Mouse (Mus musculus) stomach, postnatal 0 days (tissue): ENCODE measurements at regions not wholly inside any gene's neighbourhood (a gene's known extent, or its start where the extent isn't known, plus 50 kb on each side); places are given as distances from the start of the nearest gene placed in this dataset.

Experiments used
- ATAC-seq: fragments of 200-750 bp; cut with Nextera tagmentation; 2 replicates; pipeline ENCODE4 v1.8.0; 2017; ENCODE audit not compliant: low FRiP score, low TSS enrichment
- DNase-seq: peaks from one replicate; pipeline ENCODE4 v3.0.0-alpha.2; 2016; ENCODE audit warnings: low spot score
- H3K27ac ChIP-seq: fragments of 300-500 bp; sonication (generic); replicated peaks from 2 replicates; pipeline ENCODE4 v1.5.1; 2014; ENCODE audit warnings: mild to moderate bottlenecking, control low read depth
- H3K27me3 ChIP-seq: fragments of 300-500 bp; sonication (generic); 2 replicates; pipeline ENCODE4 v1.6.1; 2014; ENCODE audit warnings: low read length; ENCODE audit not compliant: control insufficient read depth, insufficient read depth
- H3K36me3 ChIP-seq: fragments of 300-500 bp; sonication (generic); 2 replicates; pipeline ENCODE4 v1.6.1; 2014; ENCODE audit warnings: low read length, mixed read lengths; ENCODE audit not compliant: control insufficient read depth, insufficient read depth
- H3K4me1 ChIP-seq: fragments of 300-500 bp; sonication (generic); replicated peaks from 2 replicates; pipeline ENCODE4 v1.6.1; 2014; ENCODE audit warnings: antibody characterized with exemption; ENCODE audit not compliant: control insufficient read depth, insufficient read depth
- H3K4me2 ChIP-seq: fragments of 300-500 bp; sonication (generic); replicated peaks from 2 replicates; pipeline ENCODE4 v1.6.1; 2014; ENCODE audit warnings: low read depth, mild to moderate bottlenecking, control low read depth, moderate library complexity
- H3K4me3 ChIP-seq: fragments of 300-500 bp; sonication (generic); 2 replicates; pipeline ENCODE4 v1.5.1; 2014; ENCODE audit warnings: low read depth, low read length, control low read depth
- H3K9ac ChIP-seq: fragments of 300-500 bp; sonication (generic); 2 replicates; pipeline ENCODE4 v1.6.1; 2014; ENCODE audit warnings: mild to moderate bottlenecking, low read length, control low read depth, mixed read lengths
- H3K9me3 ChIP-seq: fragments of 300-500 bp; sonication (generic); 2 replicates; pipeline ENCODE4 v1.6.1; 2016; ENCODE audit warnings: low read length; ENCODE audit not compliant: control insufficient read depth
- CTCF ChIP-seq: IDR thresholded peaks from 2 replicates; pipeline ENCODE4 v1.5.1; 2016; ENCODE audit warnings: antibody characterized with exemption, low read depth, mild to moderate bottlenecking, moderate library complexity
- EP300 ChIP-seq: optimal IDR thresholded peaks from 2 replicates; pipeline ENCODE3; 2016; ENCODE audit warnings: antibody characterized with exemption
- WGBS: fragments of 180-500 bp; shearing (Covaris S2); extraction: QIAGEN DNeasy Blood & Tissue Kit; methylation state at CpG from one replicate; pipeline ENCODE4 v1.1.7; 2014; 5-methylcytosine and 5-hydroxymethylcytosine counted together

DNA sequence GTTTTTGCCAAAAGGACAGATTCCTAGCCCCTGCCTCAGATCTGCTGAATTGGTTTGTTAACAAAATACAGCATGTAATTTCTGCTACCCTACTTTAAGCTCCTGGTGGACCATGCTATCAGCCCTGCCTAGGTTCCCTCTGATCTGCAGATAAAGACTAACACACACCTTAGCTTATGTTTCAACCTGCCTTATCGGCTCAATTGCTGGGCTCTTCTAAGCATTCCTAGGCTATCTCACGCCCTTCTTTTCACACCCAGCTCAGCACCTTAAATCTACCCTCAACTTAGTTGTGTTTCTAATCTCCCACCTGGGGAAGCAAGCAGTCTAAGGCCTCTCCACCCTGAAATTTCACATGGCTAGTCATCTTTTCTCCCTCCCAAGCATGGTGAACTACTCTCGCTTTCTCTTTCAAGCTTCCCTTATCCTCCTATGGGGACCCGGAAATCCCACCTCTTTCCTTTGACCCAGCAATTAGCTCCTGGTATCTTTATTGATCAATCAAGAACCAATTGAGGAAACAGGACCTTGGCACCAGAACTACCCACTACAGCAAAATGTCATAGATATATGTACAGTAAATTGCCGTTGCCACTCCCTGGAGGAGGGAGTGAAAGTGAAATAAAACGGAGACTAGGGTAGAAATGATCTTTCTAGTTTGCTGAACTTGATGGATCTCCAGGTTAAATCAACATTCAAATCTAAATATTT lies 569.7 kb upstream of the Dmac1 start:
- H3K36me3 ChIP-seq: no peaks in the 10 kb centered on the region
- no peak overlapping the region for H3K4me2 ChIP-seq
- no peaks in the 10 kb centered on the region for H3K27me3 ChIP-seq
- no peak for DNase-seq
- no peak overlapping the region for H3K9ac ChIP-seq
- H3K27ac ChIP-seq: no peak overlapping the region
- TF ChIP-seq EP300 (no peak), CTCF (no peak)
- 61% methylated on average over 6 of the region's 6 CpGs for WGBS
- H3K9me3 ChIP-seq: no peaks in the 10 kb centered on the region
- ATAC-seq: no peak
- H3K4me1 ChIP-seq: no peaks in the 10 kb centered on the region
- H3K4me3 ChIP-seq: no peak overlapping the region

DNA sequence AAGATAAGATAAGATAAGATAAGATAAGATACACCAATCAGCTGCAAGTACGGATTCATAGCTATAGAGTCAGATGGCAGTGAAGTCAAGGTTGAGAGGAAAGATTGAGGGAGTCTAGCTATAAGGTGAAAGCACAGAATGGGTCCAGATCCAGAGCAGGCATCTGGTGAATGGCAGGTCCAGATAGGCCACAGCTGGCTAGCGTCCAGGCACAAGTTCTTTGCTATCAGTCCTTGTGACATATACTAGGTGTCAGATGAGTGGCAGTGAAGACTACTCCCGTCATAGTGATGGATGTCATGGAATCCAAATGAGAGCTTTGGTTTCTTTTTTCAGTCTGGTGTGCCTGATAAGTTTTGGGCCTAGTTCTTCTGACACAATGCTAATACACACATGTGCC lies 566.9 kb upstream of the Dmac1 start:
- H3K9me3 ChIP-seq: no peaks in the 10 kb centered on the region
- H3K4me1 ChIP-seq: no peaks in the 10 kb centered on the region
- H3K9ac ChIP-seq: no peak overlapping the region
- no peak for TF ChIP-seq EP300
- no peak for TF ChIP-seq CTCF
- H3K27ac ChIP-seq: no peak overlapping the region
- no peaks in the 10 kb centered on the region for H3K36me3 ChIP-seq
- ATAC-seq (no peak), DNase-seq (no peak)
- no peaks in the 10 kb centered on the region for H3K27me3 ChIP-seq
- 73% methylated on average over 3 of the region's 3 CpGs for WGBS
- H3K4me2 ChIP-seq: no peak overlapping the region
- no peak overlapping the region for H3K4me3 ChIP-seq

DNA sequence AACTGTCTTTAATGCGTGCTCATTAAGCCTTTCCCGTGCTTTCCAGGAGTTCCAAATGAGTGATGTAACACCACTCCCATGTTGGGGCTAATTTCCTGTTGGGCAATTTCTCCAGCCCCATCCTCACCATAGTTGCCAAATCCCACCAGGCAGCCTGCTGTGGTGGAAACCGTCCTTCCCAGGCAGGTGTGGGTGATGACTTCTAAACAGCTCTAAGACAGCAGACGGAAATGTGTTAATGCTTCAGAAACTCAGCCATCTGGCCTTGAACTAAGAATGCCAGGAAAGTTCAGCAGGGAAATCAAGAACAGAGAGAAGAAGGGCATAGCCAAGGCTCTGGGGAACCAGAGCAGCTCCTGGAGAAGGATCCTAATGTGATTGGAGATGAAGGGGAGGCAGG lies 560.5 kb upstream of the Dmac1 start:
- H3K9ac ChIP-seq: no peak overlapping the region
- WGBS: 61% methylated on average over 4 of the region's 4 CpGs

DNA sequence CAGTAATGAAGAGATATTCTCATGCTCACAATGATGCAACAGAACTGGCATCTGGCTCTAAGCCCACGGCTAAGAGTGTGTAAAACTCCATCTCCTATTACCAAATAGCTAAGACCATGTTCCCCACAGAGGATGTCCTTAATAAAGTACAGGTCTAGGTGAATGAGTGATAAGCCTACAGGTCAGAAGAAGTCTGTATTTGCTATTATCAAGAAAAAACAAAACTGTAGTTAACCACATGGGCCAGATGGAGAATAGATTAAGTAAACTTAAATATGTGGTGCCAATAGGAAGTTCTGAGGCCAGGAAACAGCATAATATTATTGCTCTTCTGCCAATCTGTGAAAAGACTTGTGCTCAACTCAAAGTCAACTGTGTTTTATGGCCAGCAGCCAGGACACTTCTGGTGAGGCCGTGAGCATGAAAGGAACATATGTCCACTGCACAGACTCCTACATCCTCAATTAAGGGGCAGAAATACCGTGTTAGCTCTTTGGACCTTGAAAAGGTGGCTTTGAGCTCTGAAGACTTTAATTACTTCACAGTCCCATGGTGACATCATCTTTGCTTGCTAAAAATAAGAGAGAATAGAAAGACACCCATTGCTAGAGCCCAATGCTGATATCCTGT lies 549.1 kb upstream of the Dmac1 start:
- WGBS: 76% methylated on average over 3 of the region's 3 CpGs
- Histone ChIP-seq H3K9me3 (no peaks in the 10 kb centered on the region), H3K4me1 (no peaks in the 10 kb centered on the region), H3K27me3 (no peaks in the 10 kb centered on the region), H3K4me2 (no peak overlapping the region), H3K36me3 (no peaks in the 10 kb centered on the region), H3K4me3 (no peak overlapping the region), H3K27ac (no peak overlapping the region), H3K9ac (no peak overlapping the region)
- TF ChIP-seq EP300 (no peak), CTCF (no peak)
- ATAC-seq: no peak
- no peak for DNase-seq

More for the DNA sequence above, 560.5 kb upstream of the Dmac1 start:
- H3K4me1 ChIP-seq: no peaks in the 10 kb centered on the region
- H3K27me3 ChIP-seq: no peaks in the 10 kb centered on the region
- DNase-seq (no peak), ATAC-seq (no peak)
- H3K36me3 ChIP-seq: no peaks in the 10 kb centered on the region
- TF ChIP-seq EP300 (no peak), CTCF (no peak)
- no peak overlapping the region for H3K4me3 ChIP-seq
- H3K27ac ChIP-seq: no peak overlapping the region
- H3K4me2 ChIP-seq: no peak overlapping the region
- no peaks in the 10 kb centered on the region for H3K9me3 ChIP-seq

DNA sequence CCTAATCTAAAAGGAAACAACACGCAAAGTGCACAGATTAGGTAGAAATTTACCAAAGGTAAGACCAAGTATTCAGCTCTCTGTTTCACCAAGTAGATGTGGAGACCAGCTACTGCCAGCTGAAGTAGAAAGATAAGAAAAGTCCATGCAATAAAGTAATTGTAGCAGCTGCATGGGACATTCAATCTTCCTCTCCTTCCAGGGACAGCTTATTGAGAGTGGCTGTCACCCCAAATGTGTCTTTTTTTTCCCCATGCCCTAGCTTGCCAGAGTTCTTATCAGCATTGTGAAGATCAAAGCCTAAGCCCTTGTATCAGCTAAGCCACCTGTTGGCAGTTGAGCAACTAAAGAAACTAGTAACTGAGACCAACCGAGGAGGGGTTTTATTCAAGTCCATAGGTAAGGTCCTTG lies 541.1 kb upstream of the Dmac1 start:
- Histone ChIP-seq H3K4me3 (no peak overlapping the region), H3K4me1 (no peaks in the 10 kb centered on the region), H3K27ac (no peak overlapping the region), H3K9me3 (no peaks in the 10 kb centered on the region), H3K4me2 (no peak overlapping the region), H3K9ac (no peak overlapping the region), H3K27me3 (no peaks in the 10 kb centered on the region), H3K36me3 (no peaks in the 10 kb centered on the region)
- ATAC-seq (no peak), DNase-seq (peak; percentile 15)
- TF ChIP-seq EP300 (no peak), CTCF (no peak)
- 38% methylated on average over 2 of the region's 2 CpGs for WGBS

DNA sequence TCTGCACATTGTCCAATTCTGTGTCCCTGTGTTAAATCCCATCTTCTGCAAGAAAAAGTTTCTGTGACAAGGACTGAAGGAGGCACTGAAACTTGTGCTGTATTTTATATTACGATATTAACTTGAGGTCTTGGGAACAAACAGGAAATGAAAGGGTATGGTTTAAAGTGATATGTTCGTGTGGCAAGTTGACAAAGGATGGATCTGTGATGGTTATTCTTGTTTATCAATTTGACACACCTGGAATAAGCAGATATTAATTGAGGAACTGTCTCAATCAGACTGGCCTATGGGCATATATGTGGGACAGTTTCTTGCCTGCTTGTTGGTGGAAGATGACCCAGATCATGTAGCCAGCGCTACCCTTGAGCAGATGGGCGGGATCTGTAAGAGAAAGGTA lies 537.9 kb upstream of the Dmac1 start:
- Histone ChIP-seq H3K9me3 (no peaks in the 10 kb centered on the region), H3K4me2 (no peak overlapping the region), H3K27ac (no peak overlapping the region), H3K27me3 (no peaks in the 10 kb centered on the region), H3K36me3 (no peaks in the 10 kb centered on the region), H3K4me1 (no peaks in the 10 kb centered on the region), H3K4me3 (no peak overlapping the region), H3K9ac (no peak overlapping the region)
- no peak for DNase-seq
- no peak for ATAC-seq
- 85% methylated on average over 4 of the region's 4 CpGs for WGBS
- TF ChIP-seq EP300 (no peak), CTCF (no peak)
